Mouse (Mus musculus) E14TG2a.4 (cell line): ENCODE data around the gene Cln3.

Experiments used
- H3K27me3 ChIP-seq: 2 replicates; pipeline ENCODE4 v1.6.1; 2014; ENCODE audit warnings: low read length, control low read depth; ENCODE audit not compliant: insufficient read depth
- H3K36me3 ChIP-seq: 2 replicates; pipeline ENCODE4 v1.6.1; 2014; ENCODE audit warnings: low read length, control low read depth; ENCODE audit not compliant: insufficient read depth
- H3K4me1 ChIP-seq: replicated peaks from 2 replicates; pipeline ENCODE4 v1.6.1; 2014; ENCODE audit warnings: low read depth, low read length, control low read depth
- H3K4me3 ChIP-seq: replicated peaks from 2 replicates; pipeline ENCODE4 v1.5.1; 2014; ENCODE audit warnings: mild to moderate bottlenecking, low read length
- H3K9me3 ChIP-seq: 2 replicates; pipeline ENCODE4 v1.6.1; 2014; ENCODE audit warnings: low read length, control low read depth
- CTCF ChIP-seq: conservative IDR thresholded peaks from 2 replicates; pipeline ENCODE4 v1.5.1; 2014; ENCODE audit warnings: low read length
- NANOG ChIP-seq: IDR thresholded peaks from 2 replicates; pipeline ENCODE4 v1.6.1; 2014; ENCODE audit warnings: borderline replicate concordance, low read length, mixed read lengths
- POU5F1 ChIP-seq: IDR thresholded peaks from 2 replicates; pipeline ENCODE4 v1.6.1; 2014; ENCODE audit warnings: low read length, borderline replicate concordance

Gene Cln3

DNA sequence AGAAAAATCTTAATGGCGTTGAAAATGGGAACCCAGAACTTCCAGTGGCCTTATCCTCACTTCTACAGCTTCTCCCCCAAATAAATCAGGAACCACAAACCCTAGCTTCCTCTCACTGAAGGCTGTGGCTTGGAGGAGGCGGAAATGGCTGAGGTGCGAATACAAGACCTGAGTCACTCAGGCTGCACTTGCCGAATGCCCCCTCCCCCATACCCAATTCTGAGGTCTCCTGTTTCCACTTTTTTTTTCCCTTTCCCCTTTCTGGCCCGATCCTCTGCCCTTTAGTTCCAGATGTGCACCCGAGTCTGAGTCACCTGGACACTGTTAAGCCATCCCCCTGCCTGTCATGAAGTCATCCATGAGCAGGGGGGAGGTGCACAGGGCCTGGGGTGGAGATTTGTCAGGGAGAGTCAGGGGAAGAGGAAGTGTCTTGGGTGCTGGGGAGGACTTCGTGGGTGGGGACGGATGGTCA is 1.1 kb downstream of the Cln3 start, which contains the start of gene Apobr:
TSS of gene Apobr (plus strand) at position 437 of the 472 bp plus-strand sequence.
- peaks cover 22% of the 10 kb centered on the region for H3K36me3 ChIP-seq

DNA sequence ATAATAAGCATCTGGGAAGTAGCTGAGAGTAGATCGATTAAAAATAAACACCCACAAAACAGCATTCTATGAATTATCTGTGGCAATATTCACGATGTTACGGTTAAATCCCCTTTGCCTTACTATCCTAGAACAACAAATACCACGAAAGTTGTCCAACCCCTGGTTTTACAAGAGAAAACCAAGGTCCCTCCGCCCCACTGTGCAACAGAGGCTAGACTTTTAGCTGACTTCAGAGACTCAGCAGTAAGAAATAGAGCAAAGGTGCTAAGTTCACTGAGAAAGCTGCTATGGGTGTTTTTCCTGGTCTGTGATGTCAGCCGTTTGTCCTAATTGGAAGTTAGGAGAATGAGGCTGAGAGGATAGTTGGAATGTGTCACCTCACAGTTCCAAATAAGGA is 1.9 kb downstream of the Cln3 start:
- no peak for TF ChIP-seq NANOG
- Histone ChIP-seq H3K36me3 (peaks cover 30% of the 10 kb centered on the region), H3K4me3 (peak overlapping the region; percentile 78), H3K4me1 (peaks cover 64% of the 10 kb centered on the region), H3K9me3 (no peaks in the 10 kb centered on the region), H3K27me3 (peaks cover 32% of the 10 kb centered on the region)

More for the DNA sequence above, 1.1 kb downstream of the Cln3 start, which contains the start of gene Apobr:
- Histone ChIP-seq H3K9me3 (no peaks in the 10 kb centered on the region), H3K4me3 (peak within 1 kb of the TSS; percentile 78), H3K4me1 (peaks cover 58% of the 10 kb centered on the region), H3K27me3 (peaks cover 37% of the 10 kb centered on the region)
- TF ChIP-seq CTCF (no peak), NANOG (no peak), POU5F1 (no peak)

DNA sequence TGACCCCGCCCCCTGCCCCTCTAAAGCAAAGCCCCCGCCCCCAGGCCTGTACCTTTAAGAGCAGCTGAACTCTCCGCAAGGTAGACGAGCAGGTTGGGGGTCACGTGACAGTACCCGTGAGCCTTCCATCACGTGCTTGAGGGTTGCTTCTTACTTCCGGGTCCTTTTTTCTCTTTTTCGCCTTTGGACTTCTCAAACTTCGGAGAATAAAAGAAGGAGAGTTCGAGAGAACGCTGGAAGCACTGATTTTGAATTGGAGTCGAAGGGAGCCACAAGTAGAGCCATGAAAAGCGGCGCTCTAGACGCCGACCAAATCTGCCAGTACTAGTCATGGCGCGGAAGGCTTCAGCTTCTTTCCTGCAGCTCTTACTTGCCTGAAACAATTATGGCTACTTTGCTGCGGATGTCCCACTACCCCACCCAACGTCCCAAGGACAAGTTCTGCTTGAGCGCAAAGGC is 2.3 kb downstream of the Cln3 start:
- H3K9me3 ChIP-seq, result no peaks in the 10 kb centered on the region
- peaks cover 59% of the 10 kb centered on the region for H3K4me1 ChIP-seq
- H3K27me3 ChIP-seq, result peaks cover 27% of the 10 kb centered on the region
- H3K4me3 ChIP-seq, result peak overlapping the region; percentile 78
- H3K36me3 ChIP-seq, result peaks cover 35% of the 10 kb centered on the region
- TF ChIP-seq POU5F1 (no peak), NANOG (no peak), CTCF (no peak)

DNA sequence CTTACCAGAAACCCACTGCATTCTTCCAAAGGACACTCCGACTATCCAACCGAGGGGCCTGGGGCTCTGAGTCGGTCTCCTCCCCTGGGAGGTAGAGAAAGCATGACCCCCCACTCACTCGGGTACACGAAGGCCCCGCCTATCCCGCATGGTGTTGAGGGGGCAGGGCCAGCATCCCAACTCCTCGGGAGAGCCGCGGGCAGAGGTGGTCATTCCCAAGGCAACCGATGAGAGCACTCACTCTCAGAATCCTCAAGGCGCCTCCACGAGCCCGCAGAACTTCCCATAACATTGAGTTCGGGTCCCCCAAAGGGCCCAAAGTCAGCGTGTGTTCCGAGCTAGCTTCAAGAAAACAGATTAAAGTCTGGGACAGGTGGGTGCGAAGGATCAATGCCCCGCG is 2.9 kb downstream of the Cln3 start:
- peak overlapping the region; percentile 78 for H3K4me3 ChIP-seq
- H3K36me3 ChIP-seq, result peaks cover 39% of the 10 kb centered on the region
- no peaks in the 10 kb centered on the region for H3K9me3 ChIP-seq
- TF ChIP-seq POU5F1 (no peak), CTCF (no peak), NANOG (no peak)
- peaks cover 22% of the 10 kb centered on the region for H3K27me3 ChIP-seq
- peaks cover 54% of the 10 kb centered on the region for H3K4me1 ChIP-seq

- Histone ChIP-seq H3K27me3 (peaks cover 13% of the 10 kb centered on the region), H3K9me3 (no peaks in the 10 kb centered on the region), H3K36me3 (peaks cover 45% of the 10 kb centered on the region), H3K4me3 (no peak overlapping the region), H3K4me1 (peaks cover 50% of the 10 kb centered on the region)
- TF ChIP-seq CTCF, result no peak
- no peak for TF ChIP-seq NANOG
- TF ChIP-seq POU5F1, result no peak
Measured at GRCm38 (mm10) chr7:126581661-126582060, 4.0 kb downstream of the Cln3 start.

- Histone ChIP-seq H3K4me1 (peaks cover 43% of the 10 kb centered on the region), H3K4me3 (no peak overlapping the region), H3K9me3 (no peaks in the 10 kb centered on the region), H3K36me3 (peaks cover 64% of the 10 kb centered on the region), H3K27me3 (no peaks in the 10 kb centered on the region)
- TF ChIP-seq NANOG (no peak), CTCF (peak; percentile 57)
Measured at GRCm38 (mm10) chr7:126579172-126579571, 6.4 kb downstream of the Cln3 start.

DNA sequence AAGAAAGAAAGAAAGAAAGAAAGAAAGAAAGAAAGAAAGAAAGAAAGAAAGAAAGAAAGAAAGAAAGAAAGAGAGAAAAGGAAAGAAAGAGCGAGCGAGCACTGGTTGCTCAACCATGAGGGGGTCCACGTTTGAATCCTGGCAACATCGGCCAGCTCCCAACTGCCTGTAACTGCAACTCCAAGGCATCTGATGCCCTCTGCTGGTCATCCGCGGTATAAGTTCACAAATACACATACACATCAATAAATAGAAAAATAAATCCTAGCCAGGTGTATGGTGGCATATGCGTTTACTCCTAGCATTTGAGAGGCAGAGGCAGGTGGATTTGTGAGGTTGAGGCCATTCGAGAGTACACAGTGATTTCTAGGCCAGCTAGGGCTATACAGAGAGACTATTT is 8.7 kb downstream of the Cln3 start:
- no peak for TF ChIP-seq POU5F1
- TF ChIP-seq CTCF, result peak; percentile 89
- TF ChIP-seq NANOG, result no peak
- Histone ChIP-seq H3K36me3 (peaks cover 80% of the 10 kb centered on the region), H3K9me3 (no peaks in the 10 kb centered on the region), H3K27me3 (no peaks in the 10 kb centered on the region), H3K4me3 (no peak overlapping the region), H3K4me1 (peaks cover 28% of the 10 kb centered on the region)

DNA sequence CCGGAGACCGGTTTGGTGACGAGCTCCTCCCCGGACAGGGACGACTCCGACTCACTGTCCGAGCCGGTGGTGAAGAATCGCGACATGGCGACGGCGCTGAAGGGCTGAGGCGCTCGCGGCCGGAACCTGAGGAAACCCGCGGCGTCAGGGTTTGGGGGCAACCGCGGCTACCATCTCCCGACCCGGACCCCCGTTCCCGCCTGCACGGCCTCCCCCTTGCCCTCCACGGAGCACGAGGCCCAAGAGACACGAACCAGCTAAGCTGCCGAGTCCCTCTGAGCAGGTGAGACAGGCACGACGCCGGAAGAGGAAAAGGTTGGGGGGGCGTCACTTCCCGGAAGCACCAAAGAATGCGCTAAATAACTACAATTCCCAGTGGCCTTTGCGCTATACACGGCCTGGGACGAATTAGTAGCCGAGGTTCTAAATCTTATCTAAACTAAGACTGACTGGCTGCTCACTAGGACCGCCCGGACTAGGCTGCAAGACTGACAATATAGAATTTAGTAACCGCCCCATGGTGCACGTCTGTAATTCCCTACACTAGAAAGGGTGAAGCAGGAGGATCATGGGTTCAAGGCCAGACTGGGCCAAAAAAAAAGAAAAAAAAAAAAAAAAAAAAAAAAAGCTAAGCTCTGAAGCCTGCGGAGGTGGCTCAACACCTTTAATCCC is 19.4 kb downstream of the Cln3 start, which contains the start of gene Eif3c:
TSS of gene Eif3c (minus strand) at position 318 of the 672 bp plus-strand sequence.
- peaks cover 38% of the 10 kb centered on the region for H3K36me3 ChIP-seq
- H3K4me1 ChIP-seq, result peaks cover 20% of the 10 kb centered on the region
- H3K4me3 ChIP-seq, result peak within 1 kb of the TSS; percentile 99
- no peaks in the 10 kb centered on the region for H3K27me3 ChIP-seq
- no peak for TF ChIP-seq NANOG
- TF ChIP-seq POU5F1, result no peak
- no peak for TF ChIP-seq CTCF
- no peaks in the 10 kb centered on the region; the same call in 1 of the 2 replicates for H3K9me3 ChIP-seq
